26 mouse cellular contexts compared by ENCODE assay signal in the genomic region with DNA sequence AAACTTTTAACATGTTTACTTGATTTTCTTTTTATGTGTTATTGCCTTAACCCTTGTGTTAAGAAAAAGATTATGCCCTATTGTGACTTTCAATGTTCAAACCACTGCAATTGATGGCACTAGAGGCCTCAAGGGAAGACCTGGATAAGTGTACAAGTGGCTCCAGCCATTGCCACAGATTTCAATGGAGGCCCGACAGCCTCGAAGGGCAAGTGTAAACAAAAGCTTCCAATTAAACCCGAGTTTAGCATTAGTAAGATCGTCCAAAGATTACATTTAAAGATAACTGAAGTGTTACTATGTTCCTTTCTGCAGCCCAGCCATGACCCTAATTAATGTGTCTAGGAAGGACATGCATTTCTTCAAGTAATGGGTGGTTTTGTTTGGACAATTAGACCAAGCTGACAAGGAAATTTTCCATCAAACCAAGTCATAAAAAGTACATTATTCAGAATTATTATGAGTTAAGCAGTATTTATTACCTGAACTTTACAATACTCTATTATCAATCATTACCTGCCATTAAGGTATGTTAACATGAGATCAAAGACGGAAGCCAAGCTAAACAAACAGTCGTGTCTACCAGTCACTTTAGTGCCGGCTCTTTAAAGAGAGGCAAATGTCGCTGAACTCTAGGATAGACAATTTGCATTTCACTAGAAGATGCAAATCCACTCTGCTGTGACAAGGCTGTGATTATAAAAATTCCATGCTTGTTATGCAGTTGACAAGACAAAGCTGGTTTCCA.
DNase-seq lines count a peak whose midpoint lies in the region; ATAC-seq and TF ChIP-seq lines count a peak whose summit lies in the region.
"Had no signal": no experiment of that assay in that cellular context is flagged by ENCODE, and none has a peak within 500 bp of the region (broad histone marks: within the 10 kb centered on the region; RNA-seq: fewer than 3 reads in every experiment).

No protein-coding gene starts in this region.

- no peak overlapping the region for H3K4me2 ChIP-seq in forebrain, embryonic 14.5 days (ENCODE audit: low read length)
- H3K4me2 ChIP-seq in forebrain, postnatal 0 days (ENCODE audit: low read depth): no peak overlapping the region
- no peak overlapping the region for H3K4me2 ChIP-seq in intestine, embryonic 14.5 days (ENCODE audit: low read length)
- no peak overlapping the region for H3K4me2 ChIP-seq in intestine, embryonic 16.5 days (ENCODE audit: low read depth, low read length)
- no peak overlapping the region for H3K4me2 ChIP-seq in liver, postnatal 0 days (ENCODE audit: low read depth, low read length)
- H3K4me2 ChIP-seq: embryonic facial prominence, embryonic 12.5 days; forebrain, embryonic 13.5 days had no signal

- WGBS in forebrain, embryonic 14.5 days: 54% methylated on average over 8 of the region's 8 CpGs
- WGBS in forebrain, postnatal 0 days: 52% methylated on average over 8 of the region's 8 CpGs
- 14% methylated on average over 8 of the region's 8 CpGs for WGBS in intestine, embryonic 14.5 days
- 17% methylated on average over 8 of the region's 8 CpGs for WGBS in intestine, embryonic 16.5 days
- WGBS in liver, postnatal 0 days (ENCODE audit: insufficient replicate concordance): 31% methylated on average over 8 of the region's 8 CpGs

- no peak for TF ChIP-seq CTCF in forebrain, postnatal 0 days (IDR thresholded peaks at IDR 0.05; ENCODE audit: low read depth)
- no peak for TF ChIP-seq CTCF in liver, postnatal 0 days (IDR thresholded peaks at IDR 0.05; ENCODE audit: low read depth)

- ATAC-seq in forebrain, embryonic 14.5 days: no peak
- no peak for ATAC-seq in forebrain, postnatal 0 days
- peak; percentile 80; the same call in 1 of the 2 replicates for ATAC-seq in intestine, embryonic 14.5 days (replicated peaks; ENCODE audit: low FRiP score, low TSS enrichment, low read depth)
- ATAC-seq in intestine, embryonic 16.5 days: peak; percentile 95
- no peak for ATAC-seq in liver, postnatal 0 days
- no peak for ATAC-seq in monocyte, adult 5-6 weeks (replicated peaks; ENCODE audit: insufficient number of reproducible peaks, low FRiP score, low TSS enrichment, poor library complexity, severe bottlenecking)
- ATAC-seq: activated CD4-positive, CD25-positive, alpha-beta regulatory T cell, adult 4 months; CD4-positive, CD25-positive, alpha-beta regulatory T cell, adult 4 months; forebrain, embryonic 13.5 days; forebrain, embryonic 16.5 days; Patski had no signal

- TF ChIP-seq EP300 in liver, postnatal 0 days (IDR thresholded peaks at IDR 0.05; ENCODE audit: low read depth): no peak

- H3K9me3 ChIP-seq in forebrain, embryonic 14.5 days (replicated peaks; ENCODE audit: control insufficient read depth, low read length): no peaks in the 10 kb centered on the region
- H3K9me3 ChIP-seq in forebrain, postnatal 0 days (ENCODE audit: low read length): no peaks in the 10 kb centered on the region
- H3K9me3 ChIP-seq in intestine, embryonic 14.5 days (ENCODE audit: control insufficient read depth, low read length): no peaks in the 10 kb centered on the region
- no peaks in the 10 kb centered on the region for H3K9me3 ChIP-seq in intestine, embryonic 16.5 days (ENCODE audit: control insufficient read depth, low read length)
- no peaks in the 10 kb centered on the region for H3K9me3 ChIP-seq in liver, postnatal 0 days (ENCODE audit: low read length)
- H3K9me3 ChIP-seq: embryonic facial prominence, embryonic 10.5 days; embryonic facial prominence, embryonic 12.5 days; forebrain, embryonic 13.5 days; G1E had no signal

- H3K4me1 ChIP-seq in forebrain, embryonic 14.5 days (ENCODE audit: control insufficient read depth, insufficient read depth, low read length): no peaks in the 10 kb centered on the region
- H3K4me1 ChIP-seq in forebrain, postnatal 0 days (ENCODE audit: insufficient read depth): no peaks in the 10 kb centered on the region
- no peaks in the 10 kb centered on the region; the same call in 1 of the 2 replicates for H3K4me1 ChIP-seq in intestine, embryonic 14.5 days (replicated peaks; ENCODE audit: control insufficient read depth, insufficient read depth, low read length)
- no peaks in the 10 kb centered on the region for H3K4me1 ChIP-seq in intestine, embryonic 16.5 days (ENCODE audit: control insufficient read depth, insufficient read depth, low read length)
- no peaks in the 10 kb centered on the region for H3K4me1 ChIP-seq in liver, postnatal 0 days (ENCODE audit: insufficient read depth)
- H3K4me1 ChIP-seq: embryonic facial prominence, embryonic 10.5 days; embryonic facial prominence, embryonic 12.5 days; forebrain, embryonic 13.5 days had no signal

- peak; percentile 18 for DNase-seq in forebrain, embryonic 14.5 days (ENCODE audit: low spot score)
- DNase-seq in forebrain, postnatal 0 days: no peak
- no peak for DNase-seq in intestine, embryonic 14.5 days (ENCODE audit: low spot score)
- DNase-seq in liver, postnatal 0 days: no peak
- DNase-seq: adrenal gland, adult 2 months; adrenal gland, postnatal 10 days; adrenal gland, postnatal 25 days; B cell, adult 2 months; cerebellum, adult 11 months; cerebellum, adult 18-20 months; cerebellum, adult 8-10 months; cerebellum, adult 9-11 months; cerebellum, postnatal 14 days; cerebellum, postnatal 36 days; embryo, embryonic 11 days had no signal

- no peak overlapping the region for H3K9ac ChIP-seq in forebrain, embryonic 14.5 days (ENCODE audit: low read length)
- H3K9ac ChIP-seq in forebrain, postnatal 0 days: no peak overlapping the region
- H3K9ac ChIP-seq in intestine, embryonic 14.5 days (ENCODE audit: low read length): no peak overlapping the region
- H3K9ac ChIP-seq in intestine, embryonic 16.5 days (ENCODE audit: low read depth, low read length): no peak overlapping the region
- H3K9ac ChIP-seq in liver, postnatal 0 days (replicated peaks): no peak overlapping the region
- H3K9ac ChIP-seq: embryonic facial prominence, embryonic 12.5 days; forebrain, embryonic 13.5 days had no signal

- no peaks in the 10 kb centered on the region for H3K27me3 ChIP-seq in forebrain, embryonic 14.5 days (replicated peaks; ENCODE audit: control insufficient read depth, insufficient read depth, low read length)
- no peaks in the 10 kb centered on the region for H3K27me3 ChIP-seq in forebrain, postnatal 0 days (ENCODE audit: insufficient read depth, low read length)
- no peaks in the 10 kb centered on the region for H3K27me3 ChIP-seq in intestine, embryonic 14.5 days (replicated peaks; ENCODE audit: control insufficient read depth, insufficient read depth, low read length)
- H3K27me3 ChIP-seq in intestine, embryonic 16.5 days (replicated peaks; ENCODE audit: control insufficient read depth, insufficient read depth, low read length): no peaks in the 10 kb centered on the region
- H3K27me3 ChIP-seq in liver, postnatal 0 days (ENCODE audit: insufficient read depth, low read length): no peaks in the 10 kb centered on the region
- H3K27me3 ChIP-seq: CH12.LX; embryonic facial prominence, embryonic 12.5 days; forebrain, embryonic 13.5 days had no signal

- no peak overlapping the region for H3K27ac ChIP-seq in forebrain, embryonic 14.5 days (ENCODE audit: low read depth, low read length)
- H3K27ac ChIP-seq in forebrain, postnatal 0 days (ENCODE audit: low read depth, low read length): no peak overlapping the region
- H3K27ac ChIP-seq in intestine, embryonic 14.5 days (ENCODE audit: low read depth): no peak overlapping the region
- H3K27ac ChIP-seq in intestine, embryonic 16.5 days (ENCODE audit: low read length): no peak overlapping the region
- no peak overlapping the region for H3K27ac ChIP-seq in liver, postnatal 0 days (ENCODE audit: low read depth)
- H3K27ac ChIP-seq: embryonic facial prominence, embryonic 10.5 days; embryonic facial prominence, embryonic 12.5 days; forebrain, embryonic 13.5 days had no signal

- no peak overlapping the region for H3K4me3 ChIP-seq in forebrain, embryonic 14.5 days (ENCODE audit: low read depth, low read length)
- no peak overlapping the region for H3K4me3 ChIP-seq in forebrain, postnatal 0 days (ENCODE audit: low read depth, low read length)
- H3K4me3 ChIP-seq in intestine, embryonic 14.5 days (ENCODE audit: low read depth, low read length): no peak overlapping the region
- no peak overlapping the region for H3K4me3 ChIP-seq in intestine, embryonic 16.5 days (ENCODE audit: low read length)
- H3K4me3 ChIP-seq in liver, postnatal 0 days (ENCODE audit: low read depth, low read length): no peak overlapping the region
- H3K4me3 ChIP-seq: embryonic facial prominence, embryonic 10.5 days; embryonic facial prominence, embryonic 12.5 days; forebrain, embryonic 13.5 days had no signal

- H3K36me3 ChIP-seq in forebrain, embryonic 14.5 days (ENCODE audit: control insufficient read depth, insufficient read depth, low read length): no peaks in the 10 kb centered on the region
- H3K36me3 ChIP-seq in forebrain, postnatal 0 days (ENCODE audit: insufficient read depth): no peaks in the 10 kb centered on the region
- H3K36me3 ChIP-seq in intestine, embryonic 14.5 days (ENCODE audit: control insufficient read depth, insufficient read depth, low read length): no peaks in the 10 kb centered on the region
- H3K36me3 ChIP-seq in intestine, embryonic 16.5 days (ENCODE audit: control insufficient read depth, insufficient read depth, low read length): no peaks in the 10 kb centered on the region
- no peaks in the 10 kb centered on the region for H3K36me3 ChIP-seq in liver, postnatal 0 days (replicated peaks; ENCODE audit: insufficient read depth, low read length)
- H3K36me3 ChIP-seq: embryonic facial prominence, embryonic 10.5 days; embryonic facial prominence, embryonic 12.5 days; G1E had no signal

Comparison
In these comparisons a context has a peak if more than half of its experiments do, and no peak if none do; other contexts are left out.
1. ATAC-seq: peak in intestine, embryonic 14.5 days (single experiment) and intestine, embryonic 16.5 days (single experiment); none in forebrain, embryonic 14.5 days (single experiment), forebrain, postnatal 0 days (single experiment), liver, postnatal 0 days (single experiment) and monocyte, adult 5-6 weeks (single experiment).